Mouse (Mus musculus) liver, postnatal 0 days (tissue): ENCODE results near the gene Mcat. TPM values are rescaled to one million over a fixed set of nuclear protein-coding genes. Genes with fewer than 3 reads are reported as not detected.

Experiments used
- ATAC-seq: fragments of 200-750 bp; cut with Nextera tagmentation; 2 replicates; pipeline ENCODE4 v1.8.0; 2017; ENCODE audit warnings: mild to moderate bottlenecking, moderate library complexity
- DNase-seq: peaks from one replicate; pipeline ENCODE4 v3.0.0-alpha.2; 2016
- H3K27ac ChIP-seq: fragments of 300-500 bp; sonication (generic); 2 replicates; pipeline ENCODE4 v1.5.1; 2014; ENCODE audit warnings: antibody characterized with exemption, moderate library complexity, mild to moderate bottlenecking, low read depth
- H3K27me3 ChIP-seq: fragments of 300-500 bp; sonication (generic); 2 replicates; pipeline ENCODE4 v1.6.1; 2014; ENCODE audit warnings: low read length, control low read depth, mixed read lengths; ENCODE audit not compliant: insufficient read depth
- H3K36me3 ChIP-seq: fragments of 300-500 bp; sonication (generic); replicated peaks from 2 replicates; pipeline ENCODE4 v1.6.1; 2014; ENCODE audit warnings: mild to moderate bottlenecking, control low read depth, low read length, moderate library complexity, mixed read lengths; ENCODE audit not compliant: insufficient read depth
- H3K4me1 ChIP-seq: fragments of 300-500 bp; sonication (generic); 2 replicates; pipeline ENCODE4 v1.6.1; 2014; ENCODE audit warnings: antibody characterized with exemption, mild to moderate bottlenecking, control low read depth; ENCODE audit not compliant: insufficient read depth
- H3K4me2 ChIP-seq: fragments of 300-500 bp; sonication (generic); 2 replicates; pipeline ENCODE4 v1.6.1; 2014; ENCODE audit warnings: low read depth, mild to moderate bottlenecking, low read length, moderate library complexity, mixed read lengths
- H3K4me3 ChIP-seq: fragments of 300-500 bp; sonication (generic); 2 replicates; pipeline ENCODE4 v1.5.1; 2014; ENCODE audit warnings: low read depth, low read length
- H3K9ac ChIP-seq: fragments of 300-500 bp; sonication (generic); replicated peaks from 2 replicates; pipeline ENCODE4 v1.6.1; 2014; ENCODE audit warnings: mild to moderate bottlenecking, moderate library complexity
- H3K9me3 ChIP-seq: fragments of 300-500 bp; sonication (generic); 2 replicates; pipeline ENCODE4 v1.6.1; 2016; ENCODE audit warnings: mild to moderate bottlenecking, control low read depth, low read length, mixed read lengths
- CTCF ChIP-seq: sonication (generic); IDR thresholded peaks from 2 replicates; pipeline ENCODE4 v1.5.1; 2016; ENCODE audit warnings: antibody characterized with exemption, low read depth
- EP300 ChIP-seq: IDR thresholded peaks from 2 replicates; pipeline ENCODE4 v1.6.1; 2016; ENCODE audit warnings: antibody characterized with exemption, low read depth, mild to moderate bottlenecking
- WGBS: fragments of 180-500 bp; shearing (Covaris S2); extraction: QIAGEN DNeasy Blood & Tissue Kit; methylation state at CpG from one replicate; pipeline ENCODE4 v1.1.7; 2014; ENCODE audit not compliant: insufficient replicate concordance; 5-methylcytosine and 5-hydroxymethylcytosine counted together
- polyA plus RNA-seq: library from polyadenylated mRNA; unstranded; fragments of >200 nt; fragmentation: Nextera tagmentation; extraction: Ambion mirVana; gene quantifications from 2 replicates; pipeline ENCODE4 v1.2.1, GENCODE M21; 2015

Mcat gene
- polyA plus RNA-seq, 1 experiment from 2014 or later: 20.0 TPM

GRCm38 (mm10) chr15:83526424-83527091, 37.0 kb downstream of the Mcat start, which contains the start of gene Bik:
Bik (plus strand) TSS chr15:83526862.
- peak within 1 kb of the TSS; percentile 89 for H3K4me2 ChIP-seq
- ATAC-seq (peak; percentile 64), DNase-seq (peak; percentile 74)
- H3K36me3 ChIP-seq: no peaks in the 10 kb centered on the region
- peak within 1 kb of the TSS; percentile 61 for H3K9ac ChIP-seq
- peaks cover 45% of the 10 kb centered on the region for H3K27me3 ChIP-seq
- H3K27ac ChIP-seq: 0 out of 2 replicates have a peak within 1 kb of the TSS, but pooled peaks have one; percentile 24
- peak within 1 kb of the TSS; percentile 59 for H3K4me3 ChIP-seq
- under 1% methylated on average over 45 of the region's 45 CpGs for WGBS
- TF ChIP-seq CTCF: no peak
- TF ChIP-seq EP300: no peak
- H3K9me3 ChIP-seq: no peaks in the 10 kb centered on the region
- peaks cover 39% of the 10 kb centered on the region for H3K4me1 ChIP-seq

GRCm38 (mm10) chr15:83524333-83524729, 39.3 kb downstream of the Mcat start:
- Histone ChIP-seq H3K4me3 (no peak overlapping the region), H3K36me3 (no peaks in the 10 kb centered on the region), H3K9me3 (no peaks in the 10 kb centered on the region), H3K4me1 (peaks cover 28% of the 10 kb centered on the region), H3K27me3 (peaks cover 45% of the 10 kb centered on the region), H3K27ac (no peak overlapping the region), H3K4me2 (no peak overlapping the region), H3K9ac (no peak overlapping the region)
- 74% methylated on average over 3 of the region's 3 CpGs for WGBS
- TF ChIP-seq CTCF (no peak), EP300 (no peak)
- DNase-seq (no peak), ATAC-seq (peak; percentile 14; the same call in 1 of the 2 replicates)

GRCm38 (mm10) chr15:83523638-83524332, 39.8 kb downstream of the Mcat start:
- no peak overlapping the region for H3K4me3 ChIP-seq
- no peak for DNase-seq
- peak; percentile 55 for ATAC-seq
- no peak overlapping the region for H3K4me2 ChIP-seq
- H3K9ac ChIP-seq: no peak overlapping the region
- H3K4me1 ChIP-seq: peaks cover 28% of the 10 kb centered on the region
- TF ChIP-seq CTCF (no peak), EP300 (no peak)
- no peak overlapping the region for H3K27ac ChIP-seq
- H3K27me3 ChIP-seq: peaks cover 43% of the 10 kb centered on the region
- 42% methylated on average over 14 of the region's 14 CpGs for WGBS
- H3K36me3 ChIP-seq: no peaks in the 10 kb centered on the region
- no peaks in the 10 kb centered on the region for H3K9me3 ChIP-seq

- Histone ChIP-seq H3K27me3 (peaks cover 39% of the 10 kb centered on the region), H3K4me3 (no peak overlapping the region), H3K4me2 (no peak overlapping the region), H3K9me3 (no peaks in the 10 kb centered on the region), H3K36me3 (no peaks in the 10 kb centered on the region), H3K27ac (no peak overlapping the region), H3K4me1 (peaks cover 28% of the 10 kb centered on the region), H3K9ac (0 out of 2 replicates have a peak overlapping the region, but pooled peaks have one; percentile 46)
- 39% methylated on average over 7 of the region's 7 CpGs for WGBS
- no peak for DNase-seq
- TF ChIP-seq EP300 (no peak), CTCF (no peak)
- no peak for ATAC-seq
These were observed 40.4 kb downstream of the Mcat start for GRCm38 (mm10) chr15:83523196-83523595.

- ATAC-seq: no peak
- Histone ChIP-seq H3K4me3 (no peak overlapping the region), H3K9me3 (no peaks in the 10 kb centered on the region), H3K9ac (no peak overlapping the region), H3K4me1 (peaks cover 9% of the 10 kb centered on the region), H3K27me3 (peaks cover 17% of the 10 kb centered on the region), H3K4me2 (no peak overlapping the region), H3K27ac (no peak overlapping the region), H3K36me3 (no peaks in the 10 kb centered on the region)
- 74% methylated on average over 6 of the region's 6 CpGs for WGBS
- TF ChIP-seq EP300 (no peak), CTCF (no peak)
- DNase-seq: no peak
These were observed 42.7 kb downstream of the Mcat start for GRCm38 (mm10) chr15:83520861-83521382.
